Mouse (Mus musculus) liver, adult 2 months (tissue): ENCODE measurements around the gene Ddx51.

ENCODE experiments used
- CTCF ChIP-seq: fragments of 200-500 bp; IDR thresholded peaks from 2 replicates; pipeline ENCODE4 v1.5.1; 2011; ENCODE audit warnings: low read depth, low read length, control low read depth
- POLR2A ChIP-seq: fragments of 200-500 bp; IDR thresholded peaks from 2 replicates; pipeline ENCODE4 v1.6.1; 2011; ENCODE audit warnings: low read length, control low read depth; ENCODE audit not compliant: insufficient read depth; ENCODE audit errors: extremely low read depth

GRCm38 (mm10) chr5:110628156-110628555 is 25.1 kb upstream of the Ddx51 start:
- no peak for TF ChIP-seq POLR2A
- TF ChIP-seq CTCF: no peak
